Mouse (Mus musculus): ENCODE data around the gene Pacsin1.

The Pacsin1 gene

DNA sequence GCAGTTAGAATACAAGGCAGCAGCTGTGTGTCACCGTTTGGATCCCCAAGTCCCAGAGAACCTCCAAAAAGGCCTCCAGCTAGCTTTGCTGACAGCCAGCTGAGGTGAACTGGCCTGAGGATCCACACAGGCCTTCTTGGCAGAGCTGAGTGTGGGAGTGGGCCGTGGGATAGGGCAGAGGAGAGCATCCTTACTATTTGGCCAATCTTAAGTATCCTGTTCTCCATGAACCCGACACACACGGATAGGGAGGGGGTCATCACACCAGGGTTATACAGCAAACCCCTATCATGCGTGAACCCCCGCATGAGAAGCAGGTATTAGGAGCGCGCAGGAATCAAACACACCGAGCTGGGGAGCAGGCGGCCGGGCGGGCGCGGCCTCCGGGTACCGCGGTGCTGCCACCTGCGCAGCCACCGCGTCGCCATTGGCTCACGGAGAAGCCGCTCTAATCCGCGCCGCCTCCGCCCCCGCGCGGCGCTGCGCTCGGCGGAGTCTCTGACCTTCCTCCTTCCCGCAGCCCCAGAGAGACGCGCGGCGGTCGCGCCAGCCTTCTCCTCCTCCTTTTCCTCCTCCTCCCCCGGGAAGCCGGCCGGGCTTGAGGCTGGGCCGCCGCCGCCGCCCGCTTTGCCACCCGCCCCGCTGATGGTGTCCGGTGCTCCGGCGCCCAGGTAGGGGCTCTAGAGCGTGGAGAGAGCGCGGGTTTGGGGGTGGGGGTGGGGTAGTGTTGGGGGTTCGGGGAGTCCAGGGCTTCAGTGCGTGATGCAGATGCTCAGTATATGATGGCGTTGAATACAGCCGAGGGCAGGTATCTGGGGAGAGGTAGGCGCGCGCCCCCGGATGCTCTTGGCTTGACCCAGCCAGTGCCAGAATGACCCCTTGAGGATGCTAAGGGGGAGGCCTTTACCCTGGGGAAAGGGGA is at the start of gene Pacsin1:
Gene Pacsin1 (plus strand): TSS at position 421 of the 922 bp plus-strand sequence.
- no peak for DNase-seq (ENCODE audit: extremely low read depth, insufficient read length, low spot score)

DNA sequence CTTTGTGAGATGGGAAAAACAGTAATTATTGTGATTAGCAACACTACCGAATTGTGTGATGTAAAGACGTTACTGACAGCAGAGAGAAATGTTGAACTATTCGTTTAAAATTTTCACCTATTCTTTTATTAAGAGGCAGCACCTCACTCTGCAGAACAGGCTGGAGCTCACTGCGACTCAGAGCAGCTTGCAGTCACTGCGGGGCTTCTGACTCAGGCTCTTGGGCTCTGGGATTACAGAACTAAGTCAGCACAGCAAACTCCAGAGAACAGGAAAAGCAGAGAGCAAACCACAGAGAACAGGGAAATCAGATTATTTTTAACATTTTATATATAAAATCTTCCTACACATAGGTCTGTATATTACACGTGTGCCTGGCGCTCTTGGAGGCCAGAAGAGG is 45.7 kb upstream of the Pacsin1 start:
- DNase-seq (ENCODE audit: extremely low read depth, insufficient read length, low spot score) = no peak

DNA sequence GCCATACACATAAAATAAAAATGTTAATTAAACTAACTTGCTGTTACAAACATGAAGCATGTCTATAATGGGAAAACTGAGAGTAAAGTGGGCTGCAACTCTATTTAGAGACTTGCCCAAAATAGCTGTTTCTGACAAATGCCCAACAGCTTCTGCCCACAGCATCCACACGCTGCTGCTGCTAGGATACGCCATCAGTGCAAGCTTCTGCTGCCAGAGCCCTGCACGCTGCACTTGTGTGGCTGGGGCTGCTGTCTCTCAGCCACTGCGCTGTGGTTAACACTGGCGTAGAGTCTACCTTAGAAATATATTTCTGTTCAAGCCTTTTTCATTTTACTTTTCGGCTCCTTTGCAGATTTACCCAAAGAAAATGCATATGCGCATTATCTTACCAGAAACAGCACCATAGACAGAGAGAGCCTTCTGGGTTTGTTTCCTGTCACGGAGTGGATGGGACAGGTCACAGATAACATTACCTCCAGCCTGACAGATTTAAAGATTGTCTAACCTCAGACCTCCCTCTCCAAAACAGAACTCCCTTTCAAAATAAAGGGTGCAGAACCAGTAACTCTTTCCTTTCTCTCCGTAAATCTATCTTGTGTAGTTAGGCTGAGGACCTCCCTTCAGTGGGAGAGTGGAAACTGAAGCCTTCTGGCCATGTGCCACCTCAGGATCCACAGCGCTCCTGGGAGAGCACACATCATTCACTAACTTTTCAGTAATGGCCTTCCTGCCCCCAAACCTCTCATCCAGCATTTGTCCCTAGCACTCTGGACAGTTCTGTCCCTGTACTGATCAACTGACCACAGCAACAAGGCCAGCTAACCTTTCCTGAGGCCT is 44.4 kb upstream of the Pacsin1 start:
- no peak for DNase-seq (ENCODE audit: extremely low read depth, insufficient read length, low spot score)

DNA sequence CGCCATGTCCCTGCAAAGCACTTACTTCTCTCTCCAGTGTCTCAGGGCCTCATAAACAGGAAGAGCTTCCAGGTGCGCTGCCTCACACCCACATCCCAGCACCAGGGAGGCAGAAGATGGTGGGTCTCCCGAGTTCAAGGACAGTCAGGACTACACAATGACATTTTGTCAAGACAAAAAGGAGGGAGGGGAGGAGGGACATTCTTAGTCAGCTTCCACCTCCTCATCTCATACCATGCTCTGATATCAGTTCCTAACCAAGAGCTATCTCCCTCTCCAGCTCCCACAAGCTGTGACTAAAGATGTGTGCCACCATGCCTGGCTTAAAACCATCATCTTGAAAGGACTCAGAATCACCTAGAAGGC is 43.8 kb upstream of the Pacsin1 start:
- no peak for DNase-seq (ENCODE audit: extremely low read depth, insufficient read length, low spot score)

DNA sequence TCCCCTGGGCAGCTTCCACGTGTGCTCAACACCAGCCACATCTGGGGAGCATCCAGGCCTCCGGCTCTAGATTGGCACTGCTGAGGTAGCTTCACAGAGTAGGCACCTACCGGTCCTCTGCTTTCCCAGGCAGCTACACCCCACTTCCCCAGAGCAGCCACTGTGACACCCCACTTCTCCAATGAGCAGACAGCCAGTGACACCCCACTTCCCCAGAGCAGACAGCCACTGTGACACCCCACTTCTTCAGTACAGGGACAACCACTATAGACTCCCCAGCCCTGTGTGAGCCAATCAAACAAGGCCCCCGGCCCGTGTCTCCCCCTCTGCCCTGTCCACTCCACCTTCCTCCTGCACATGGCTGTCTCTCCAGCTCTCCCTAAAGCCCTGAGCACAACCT is 43.3 kb upstream of the Pacsin1 start:
- DNase-seq (ENCODE audit: extremely low read depth, insufficient read length, low spot score) = no peak

DNA sequence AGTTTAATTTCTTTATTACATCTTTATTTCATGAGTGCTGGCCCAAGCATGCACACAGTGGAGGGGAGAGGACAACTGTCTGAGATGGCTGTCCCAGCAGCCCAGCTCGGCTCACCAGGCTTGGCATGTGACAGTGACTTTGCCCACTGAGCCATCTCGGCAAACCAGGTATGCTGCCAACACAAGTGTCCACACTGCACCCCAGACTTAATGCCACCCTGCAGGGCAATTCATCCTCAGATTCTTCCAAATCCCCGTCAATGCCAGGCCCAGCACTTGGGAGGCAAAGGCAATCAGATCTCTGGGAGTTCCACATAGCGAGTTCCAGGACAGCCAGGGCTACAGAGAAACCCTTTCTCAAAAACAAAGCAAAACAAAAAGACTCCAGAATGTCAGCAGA is 42.3 kb upstream of the Pacsin1 start:
- DNase-seq (ENCODE audit: extremely low read depth, insufficient read length, low spot score) = no peak

DNA sequence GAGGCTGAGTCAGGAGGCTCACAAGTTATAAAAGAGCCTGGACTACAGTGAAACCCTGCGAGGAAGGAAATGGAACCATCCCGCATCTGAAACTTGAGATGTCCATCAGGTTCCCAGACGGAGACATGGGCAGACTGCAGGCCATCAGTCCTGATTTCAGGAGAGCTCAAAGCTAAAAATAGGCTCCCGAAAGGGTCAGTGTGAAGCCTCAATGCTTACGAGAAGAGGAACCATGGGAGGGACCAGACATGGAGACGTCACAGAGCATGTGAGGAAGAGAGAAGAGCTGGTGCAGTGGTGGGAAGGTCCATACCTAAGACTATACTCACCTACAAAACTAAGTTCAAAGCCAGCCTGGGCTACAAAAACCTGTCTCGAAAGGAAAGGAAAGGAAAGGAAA is 39.9 kb upstream of the Pacsin1 start:
- no peak for DNase-seq (ENCODE audit: extremely low read depth, insufficient read length, low spot score)

DNA sequence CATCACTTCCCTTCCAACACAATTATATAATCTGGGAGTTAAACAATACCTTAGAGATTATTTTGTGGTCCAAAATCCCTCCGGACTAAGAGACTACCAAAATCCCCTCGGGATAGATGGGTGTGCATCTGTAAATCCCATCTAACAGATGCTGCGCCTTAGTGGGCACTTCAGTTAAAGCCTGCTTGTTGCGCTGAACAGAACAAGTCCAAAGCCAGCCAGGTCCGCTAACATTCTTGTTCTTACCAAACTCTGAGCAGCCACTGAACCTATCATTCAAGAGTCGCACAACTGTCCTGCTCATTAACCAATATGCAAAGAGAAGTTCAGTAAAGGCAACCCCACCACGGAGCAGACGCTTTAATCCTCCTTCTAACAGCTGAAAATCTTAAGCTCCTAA is 34.1 kb upstream of the Pacsin1 start:
- no peak for DNase-seq (ENCODE audit: extremely low read depth, insufficient read length, low spot score)

DNA sequence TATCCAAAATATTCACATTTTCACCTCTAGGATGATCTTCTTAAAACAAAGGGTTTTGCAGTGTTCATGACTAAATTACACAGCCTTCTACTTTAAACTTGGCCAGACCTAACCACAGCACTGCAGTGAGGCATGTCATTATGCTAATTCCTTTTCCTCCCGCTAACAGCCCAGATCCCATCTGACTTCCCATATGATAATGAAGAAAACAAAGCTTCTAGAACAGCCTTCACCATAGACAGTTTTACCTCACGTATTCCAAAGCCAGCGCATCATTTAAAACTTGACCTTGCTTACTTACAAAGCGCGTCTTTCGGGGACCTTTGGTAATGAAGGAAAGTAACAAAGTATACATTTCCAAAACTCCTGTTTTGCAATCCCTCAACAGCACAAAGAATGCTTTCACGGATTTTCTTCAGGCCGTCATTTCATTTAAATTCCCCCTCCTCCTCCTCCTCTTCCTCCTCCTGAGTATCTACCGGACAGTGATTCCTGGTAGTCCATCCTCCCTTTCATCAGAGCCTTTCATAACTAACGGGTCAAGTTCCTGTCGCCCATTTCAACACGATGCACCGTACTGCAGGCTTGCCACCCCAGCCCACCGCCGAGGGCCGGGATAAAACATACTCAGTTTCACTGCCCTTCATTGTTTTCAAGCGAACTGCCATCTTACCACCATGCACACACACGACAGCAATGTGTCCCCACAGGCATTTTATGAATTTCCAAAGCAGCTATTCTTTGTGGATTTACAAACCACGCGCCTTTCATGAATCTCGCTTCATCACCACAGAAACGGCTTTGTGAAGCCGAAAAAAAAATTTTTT is 33.4 kb upstream of the Pacsin1 start:
- peak; percentile 56 for DNase-seq (ENCODE audit: extremely low read depth, insufficient read length, low spot score)

DNA sequence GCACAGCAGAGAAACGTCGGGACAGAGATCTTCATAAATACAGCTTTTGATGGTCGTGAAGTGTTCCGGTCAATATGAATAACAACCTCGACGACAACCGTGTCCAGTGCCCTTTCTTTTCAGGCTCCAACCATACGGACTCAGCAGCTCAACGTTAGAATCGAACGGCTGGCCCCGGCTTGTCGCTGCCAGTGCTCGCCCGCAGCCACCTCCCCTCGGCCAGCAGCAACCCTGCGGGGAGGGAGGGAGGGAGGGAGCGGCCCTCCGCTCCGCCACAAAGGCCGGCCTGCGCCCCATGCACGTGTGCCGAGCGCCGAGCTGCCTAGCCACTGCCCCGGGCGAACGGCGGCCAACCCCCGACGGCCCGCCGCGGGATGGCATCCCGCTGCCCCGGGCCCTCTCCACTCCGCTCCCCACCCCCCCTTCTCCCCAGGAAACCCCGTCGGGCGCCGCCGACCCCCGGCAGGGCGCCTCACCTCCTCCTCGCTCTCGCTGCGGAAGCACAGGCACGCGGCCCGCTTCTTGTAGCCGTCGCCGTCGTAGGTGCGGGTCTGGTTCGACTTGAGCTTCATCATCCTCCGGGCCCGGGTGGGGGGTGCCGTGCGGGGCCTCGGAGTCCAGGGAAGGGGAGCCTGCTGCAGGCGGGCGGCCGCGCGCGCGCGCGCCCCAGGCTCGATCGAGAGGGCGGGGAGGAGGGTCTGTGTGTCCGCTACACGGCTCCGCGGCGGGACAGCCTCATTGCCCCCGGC is 32.5 kb upstream of the Pacsin1 start:
- peak; percentile 77 for DNase-seq (ENCODE audit: extremely low read depth, insufficient read length, low spot score)

DNA sequence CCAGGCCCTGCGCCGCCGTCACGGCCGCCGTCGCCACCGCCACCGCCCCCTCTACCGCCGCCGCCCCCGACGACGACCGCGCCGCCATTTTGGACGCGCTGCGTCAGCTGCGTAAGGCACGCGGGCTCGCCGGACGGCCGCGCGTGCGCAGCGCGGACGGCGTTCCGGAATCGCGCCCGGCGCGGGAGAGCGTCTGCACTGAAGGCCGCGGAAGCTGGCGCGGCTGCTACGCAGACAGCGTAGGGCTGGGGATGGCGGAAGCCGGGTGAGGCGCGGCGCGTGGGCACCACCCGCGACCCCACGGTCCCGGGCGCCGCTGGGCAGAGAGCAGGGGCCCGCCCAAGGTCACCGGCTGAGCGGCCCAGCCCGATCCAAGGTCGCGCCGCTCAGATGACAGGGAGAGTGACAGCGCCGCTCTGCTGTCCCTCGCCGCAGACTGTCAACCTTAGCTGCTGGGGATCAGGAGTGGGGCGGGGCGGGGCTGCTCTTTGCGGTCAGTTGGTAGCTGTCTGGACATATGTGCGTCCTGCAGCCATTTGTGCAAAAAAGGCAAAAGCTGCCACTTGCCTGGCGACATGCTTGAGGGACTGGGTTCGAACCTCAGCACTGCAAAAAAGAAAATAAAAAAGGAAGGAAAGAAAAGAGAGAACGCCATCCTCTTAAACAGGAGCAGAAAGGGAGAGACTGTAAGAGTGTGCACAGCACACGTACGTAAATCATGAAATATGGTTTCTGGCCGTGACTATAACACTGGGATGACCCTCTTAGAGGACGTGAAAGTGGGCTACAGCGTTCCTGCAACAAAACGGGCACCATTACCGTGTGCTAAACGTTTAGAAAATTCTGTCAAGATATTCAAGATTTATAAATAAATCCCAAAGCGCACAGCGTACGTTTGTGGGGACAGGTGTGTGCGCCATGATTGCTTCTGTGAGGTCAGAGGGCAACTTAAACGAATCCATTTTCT is 31.7 kb upstream of the Pacsin1 start, which contains the start of gene Nudt3:
Gene Nudt3 (minus strand): TSS at position 136 of the 967 bp plus-strand sequence.
- peak; percentile 95 for DNase-seq (ENCODE audit: extremely low read depth, insufficient read length, low spot score)

DNA sequence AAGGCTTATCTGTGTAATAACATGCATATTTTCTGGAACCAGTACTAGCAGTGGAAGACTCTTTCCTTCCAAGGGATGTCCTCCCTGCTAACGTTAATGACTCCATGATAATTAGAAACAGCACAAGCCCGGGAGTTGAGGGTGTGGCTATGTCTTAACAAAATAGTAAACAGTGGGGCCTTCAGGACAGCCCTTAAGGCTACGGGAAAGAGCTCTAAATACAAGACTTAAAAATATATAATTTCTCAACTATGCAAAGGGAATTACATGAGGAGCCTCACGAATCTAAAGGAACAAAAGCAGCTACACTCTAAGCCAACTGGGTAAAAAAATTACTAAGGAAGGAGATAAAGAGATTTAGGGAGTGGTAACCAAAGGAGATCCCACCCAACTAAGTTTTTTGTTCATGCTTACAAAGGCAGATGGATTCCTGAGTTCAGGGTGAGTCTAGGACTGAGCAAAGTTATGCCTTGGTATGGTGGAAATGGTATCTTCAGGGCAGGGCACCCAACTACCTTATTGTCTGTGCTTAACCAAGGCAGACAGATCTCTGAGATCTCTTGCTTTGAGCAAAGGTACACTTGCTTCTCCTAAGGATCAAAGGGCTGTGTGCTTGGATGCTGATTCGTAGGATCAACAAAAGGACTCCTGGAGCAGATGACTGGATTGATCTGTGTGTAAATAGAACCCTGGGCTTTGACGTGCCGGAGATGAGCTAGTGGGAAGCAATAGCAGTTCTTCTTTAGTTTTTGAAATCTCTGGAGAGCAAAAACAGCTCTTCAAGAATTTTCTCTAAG is 29.7 kb upstream of the Pacsin1 start:
- DNase-seq (ENCODE audit: extremely low read depth, insufficient read length, low spot score) = no peak

DNA sequence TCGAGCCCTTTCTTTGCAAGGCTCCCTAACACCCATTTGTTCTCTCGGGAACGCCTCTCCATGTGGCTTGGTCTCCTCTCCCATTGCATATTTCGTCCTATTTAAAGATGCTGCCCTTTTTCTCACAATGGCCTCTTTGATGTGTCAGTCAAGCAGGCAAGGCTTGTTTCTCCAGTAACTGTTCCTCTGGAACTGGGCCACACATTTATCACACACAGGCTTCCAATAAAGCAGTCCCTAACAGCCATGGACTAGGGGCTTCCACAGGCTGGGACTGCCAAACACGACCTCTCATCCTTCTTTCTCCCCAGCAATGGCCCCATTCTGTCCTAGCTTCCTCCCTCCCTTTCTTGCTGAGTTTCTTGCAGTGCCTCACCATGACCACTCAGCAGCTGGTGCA is 28.6 kb upstream of the Pacsin1 start:
- no peak for DNase-seq (ENCODE audit: extremely low read depth, insufficient read length, low spot score)

DNA sequence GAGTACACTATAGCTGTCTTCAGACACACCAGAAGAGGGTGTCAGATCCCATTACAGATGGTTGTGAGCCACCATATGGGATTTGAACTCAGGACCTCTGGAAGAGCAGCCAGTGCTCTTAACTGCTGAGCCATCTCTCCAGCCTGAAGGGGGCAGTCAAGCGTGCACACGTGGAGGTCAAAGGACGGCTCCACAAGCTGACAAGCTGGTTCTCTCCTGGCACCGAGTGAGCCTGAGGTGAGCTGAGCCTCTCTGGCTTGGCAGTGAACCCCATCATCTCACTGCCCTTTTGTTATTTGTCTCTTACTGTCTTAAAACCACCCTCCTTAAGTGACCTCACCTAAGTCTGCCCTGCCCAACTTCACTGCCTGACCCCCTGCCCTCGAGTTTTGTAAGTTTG is 27.9 kb upstream of the Pacsin1 start:
- no peak for DNase-seq (ENCODE audit: extremely low read depth, insufficient read length, low spot score)

DNA sequence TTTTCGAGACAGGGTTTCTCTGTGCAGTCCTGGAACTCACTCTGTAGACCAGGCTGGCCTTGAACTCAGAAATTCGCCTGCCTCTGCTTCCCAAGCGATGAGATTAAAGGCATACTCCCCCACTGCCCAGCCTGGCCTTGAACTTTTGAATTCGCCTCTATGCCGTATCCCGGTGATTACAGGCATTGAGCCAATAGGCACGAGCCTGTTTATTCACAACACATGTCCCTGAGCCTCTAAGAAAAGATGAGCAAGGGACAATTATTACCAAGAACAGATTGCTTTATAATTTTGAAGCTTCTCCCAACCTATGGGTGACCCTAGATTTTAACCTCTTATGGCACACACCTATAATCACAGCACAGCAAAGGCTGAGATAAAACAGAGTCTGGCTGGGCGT is 26.9 kb upstream of the Pacsin1 start:
- DNase-seq (ENCODE audit: extremely low read depth, insufficient read length, low spot score) = no peak

DNA sequence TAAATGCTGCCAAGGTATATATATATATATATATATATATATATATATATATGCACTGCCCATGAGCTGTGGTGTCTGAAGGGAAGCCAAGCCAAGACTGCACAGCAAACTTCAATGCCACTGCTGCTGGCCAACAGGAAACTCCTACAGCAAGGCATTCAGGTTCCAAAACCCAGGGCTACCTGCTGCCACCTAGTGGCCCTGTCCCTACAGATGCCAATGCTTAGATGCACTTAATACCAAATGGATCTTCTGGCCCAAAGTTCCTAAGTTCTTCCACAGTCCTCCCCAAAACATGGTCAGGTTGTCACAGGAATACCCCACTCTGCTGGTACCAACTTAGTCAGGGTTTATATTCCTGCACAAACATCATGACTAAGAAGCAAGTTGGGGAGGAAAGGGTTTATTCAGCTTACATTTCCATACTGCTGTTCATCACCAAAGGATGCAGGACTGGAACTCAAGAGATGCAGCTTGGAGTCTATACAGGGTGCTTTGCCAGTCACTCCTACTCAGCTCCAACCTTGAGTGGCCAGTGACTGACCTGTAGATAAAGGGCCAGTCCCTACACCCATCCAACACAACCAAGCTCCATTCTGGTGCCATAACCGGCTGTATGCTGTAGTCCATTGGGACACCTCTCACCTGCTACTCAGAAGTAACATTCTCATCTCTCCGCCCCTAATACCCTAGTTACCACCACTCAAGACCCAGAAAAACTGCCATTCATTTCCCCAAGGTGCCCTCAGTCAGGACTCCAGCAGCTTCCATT is 25.9 kb upstream of the Pacsin1 start:
- peak; percentile 62 for DNase-seq (ENCODE audit: extremely low read depth, insufficient read length, low spot score)

DNA sequence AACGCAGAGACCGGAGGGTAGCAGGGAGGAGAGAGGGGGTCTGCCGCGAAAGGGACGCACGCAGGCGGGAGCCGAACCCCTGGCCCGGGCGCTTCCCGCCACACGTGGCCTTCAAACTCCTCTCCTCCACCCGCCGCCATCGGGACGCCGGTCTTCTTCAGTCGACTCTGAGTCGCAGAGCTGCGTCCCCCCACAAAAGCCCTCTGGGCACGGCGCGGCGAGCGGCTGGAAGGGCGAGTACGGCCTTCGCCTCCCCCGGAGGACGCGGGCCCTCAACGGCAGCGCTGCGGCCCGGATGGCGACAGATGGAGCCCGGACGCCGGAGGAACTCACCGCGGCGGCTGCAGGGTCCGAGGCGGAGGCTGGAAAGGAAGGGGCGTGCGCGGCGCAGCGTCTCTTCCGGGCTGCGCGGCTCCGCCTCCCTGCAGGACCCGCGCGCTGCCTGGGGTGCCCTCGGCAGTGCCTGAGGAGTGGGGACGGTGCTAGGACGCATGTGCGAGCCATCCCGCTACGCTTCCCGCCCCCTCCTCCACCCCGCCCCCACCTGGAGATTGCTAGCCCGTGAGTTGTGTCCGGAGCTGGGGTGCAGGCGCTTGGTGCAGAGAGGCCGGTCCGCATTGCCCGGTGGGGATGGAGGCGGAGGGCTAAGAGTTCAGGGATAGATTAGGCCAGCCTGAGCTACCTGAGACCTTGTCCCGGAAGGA is 20.3 kb upstream of the Pacsin1 start, which contains the start of gene RPS10-NUDT3:
Gene RPS10-NUDT3 (minus strand): TSS at position 352 of the 704 bp plus-strand sequence.
- peak; percentile 94 for DNase-seq (ENCODE audit: extremely low read depth, insufficient read length, low spot score)

Data from 3134 (cell line).